Mouse (Mus musculus): ENCODE data around the gene Trmt10c. TPM values are rescaled to one million over a fixed set of nuclear protein-coding genes. Genes with fewer than 3 reads are reported as not detected.

Trmt10c gene
- polyA plus RNA-seq, 1 experiment = 6.5 TPM

DNA sequence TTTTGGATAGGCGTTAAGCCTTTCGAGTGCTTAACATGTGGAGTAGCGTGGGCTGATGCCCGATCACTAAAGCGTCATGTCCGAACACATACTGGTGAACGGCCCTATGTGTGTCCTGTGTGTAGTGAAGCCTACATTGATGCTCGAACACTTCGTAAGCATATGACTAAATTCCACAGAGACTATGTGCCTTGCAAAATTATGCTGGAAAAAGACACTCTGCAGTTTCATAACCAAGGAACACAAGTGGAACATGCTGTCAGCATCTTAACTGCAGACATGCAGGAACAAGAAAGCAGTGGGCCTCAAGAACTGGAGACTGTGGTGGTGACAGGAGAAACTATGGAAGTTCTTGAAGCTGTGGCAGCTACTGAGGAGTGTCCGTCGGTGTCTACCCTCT lies 30.8 kb downstream of the Trmt10c start:
- Histone ChIP-seq H3K27me3 (ENCODE audit: control insufficient read depth, insufficient read depth, low read length) (no peaks in the 10 kb centered on the region), H3K4me3 (ENCODE audit: control insufficient read depth, insufficient read depth, low read length) (no peak overlapping the region), H3K4me1 (replicated peaks; ENCODE audit: control insufficient read depth, insufficient read depth, low read length) (no peaks in the 10 kb centered on the region), H3K27ac (ENCODE audit: control insufficient read depth, insufficient read depth, low read length) (no peak overlapping the region), H3K36me3 (ENCODE audit: control insufficient read depth, insufficient read depth, low read length) (peaks cover 41% of the 10 kb centered on the region)
- TF ChIP-seq POLR2A (IDR thresholded peaks at IDR 0.05; ENCODE audit: control insufficient read depth, extremely low read depth, insufficient read depth, low read length, poor library complexity) (no peak), CTCF (IDR thresholded peaks at IDR 0.05; ENCODE audit: borderline replicate concordance, control insufficient read depth, extremely low read depth, insufficient read depth, low read length, poor library complexity) (no peak)
- 98% methylated on average over 11 of the region's 11 CpGs for whole genome bisulfite sequencing
- no peak for DNase-seq

DNA sequence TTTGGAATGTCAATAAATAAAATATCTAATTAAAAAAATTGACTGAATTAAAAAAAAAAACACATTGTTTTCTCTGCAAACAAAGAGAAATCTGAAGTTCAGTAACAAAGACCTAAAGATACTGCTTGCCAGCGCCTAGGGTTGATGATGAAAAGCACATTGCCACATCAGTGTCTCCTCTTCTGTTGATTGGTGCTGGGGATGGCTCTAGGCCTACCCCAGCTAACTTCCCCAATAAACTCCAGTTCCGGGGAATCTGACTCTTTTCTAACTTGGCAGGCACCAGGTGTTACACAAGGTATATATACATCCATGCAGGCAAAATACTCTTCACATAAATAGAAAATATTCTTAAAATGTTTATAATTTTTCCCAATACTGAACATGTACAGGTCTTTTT lies 43.4 kb downstream of the Trmt10c start:
- no peak overlapping the region for H3K27ac ChIP-seq (ENCODE audit: control insufficient read depth, insufficient read depth, low read length)
- no peak for TF ChIP-seq CTCF (IDR thresholded peaks at IDR 0.05; ENCODE audit: borderline replicate concordance, control insufficient read depth, extremely low read depth, insufficient read depth, low read length, poor library complexity)
- TF ChIP-seq POLR2A (IDR thresholded peaks at IDR 0.05; ENCODE audit: control insufficient read depth, extremely low read depth, insufficient read depth, low read length, poor library complexity) = no peak

DNA sequence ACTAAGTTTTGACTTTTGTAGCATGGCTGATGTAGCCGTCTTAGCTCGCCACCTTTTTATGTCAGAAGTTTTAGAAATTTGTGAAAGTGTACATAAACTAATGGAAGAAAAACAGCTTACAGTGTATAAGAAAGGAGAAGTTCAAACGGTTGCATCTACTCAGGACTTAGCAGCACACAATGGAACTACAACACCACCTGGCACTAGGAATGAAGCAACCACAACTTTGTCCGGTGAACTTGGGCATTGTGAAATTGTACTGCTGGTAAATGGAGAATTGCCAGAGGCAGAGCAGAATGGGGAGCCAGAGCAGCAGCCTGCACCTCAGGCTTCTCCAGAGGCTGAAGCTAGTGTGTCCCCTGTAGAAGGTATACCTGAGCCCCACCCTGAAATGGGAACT lies 47.3 kb downstream of the Trmt10c start:
- DNase-seq = no peak
- no peaks in the 10 kb centered on the region for H3K27me3 ChIP-seq (ENCODE audit: control insufficient read depth, insufficient read depth, low read length)
- no peak overlapping the region for H3K4me3 ChIP-seq (ENCODE audit: control insufficient read depth, insufficient read depth, low read length)
- peaks cover 27% of the 10 kb centered on the region for H3K36me3 ChIP-seq (ENCODE audit: control insufficient read depth, insufficient read depth, low read length)
- TF ChIP-seq POLR2A (IDR thresholded peaks at IDR 0.05; ENCODE audit: control insufficient read depth, extremely low read depth, insufficient read depth, low read length, poor library complexity) (no peak), CTCF (IDR thresholded peaks at IDR 0.05; ENCODE audit: borderline replicate concordance, control insufficient read depth, extremely low read depth, insufficient read depth, low read length, poor library complexity) (no peak)
- no peaks in the 10 kb centered on the region for H3K4me1 ChIP-seq (replicated peaks; ENCODE audit: control insufficient read depth, insufficient read depth, low read length)
- no peak overlapping the region for H3K27ac ChIP-seq (ENCODE audit: control insufficient read depth, insufficient read depth, low read length)
- WGBS = 88% methylated on average over 4 of the region's 4 CpGs

More for the DNA sequence above, 43.4 kb downstream of the Trmt10c start:
- no peak for DNase-seq
- Histone ChIP-seq H3K27me3 (ENCODE audit: control insufficient read depth, insufficient read depth, low read length) (no peaks in the 10 kb centered on the region), H3K4me3 (ENCODE audit: control insufficient read depth, insufficient read depth, low read length) (no peak overlapping the region), H3K36me3 (ENCODE audit: control insufficient read depth, insufficient read depth, low read length) (peaks cover 41% of the 10 kb centered on the region), H3K4me1 (replicated peaks; ENCODE audit: control insufficient read depth, insufficient read depth, low read length) (no peaks in the 10 kb centered on the region)
- 95% methylated on average over 2 of the region's 2 CpGs for WGBS

DNA sequence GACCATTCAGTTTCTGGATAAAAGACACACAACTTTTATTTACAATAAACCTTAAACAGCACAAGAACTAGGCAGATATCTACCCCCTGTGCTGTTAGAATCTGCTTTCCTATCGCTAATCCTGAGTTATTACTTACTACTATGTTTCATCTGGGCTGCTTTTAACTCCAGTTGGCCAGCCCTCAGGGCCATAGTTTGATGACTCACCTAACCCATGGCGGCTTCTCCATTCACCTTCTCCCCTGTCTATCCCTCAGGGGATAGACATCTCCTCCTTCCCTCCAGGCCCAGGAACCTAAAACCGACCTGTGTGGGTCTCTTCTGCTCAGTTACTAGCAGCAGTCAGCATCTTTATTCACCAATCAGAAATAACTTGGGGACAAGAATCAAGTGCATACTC lies 51.6 kb downstream of the Trmt10c start:
- DNase-seq = no peak
- Histone ChIP-seq H3K4me1 (replicated peaks; ENCODE audit: control insufficient read depth, insufficient read depth, low read length) (no peaks in the 10 kb centered on the region), H3K4me3 (ENCODE audit: control insufficient read depth, insufficient read depth, low read length) (no peak overlapping the region), H3K36me3 (ENCODE audit: control insufficient read depth, insufficient read depth, low read length) (peaks cover 21% of the 10 kb centered on the region), H3K27me3 (ENCODE audit: control insufficient read depth, insufficient read depth, low read length) (no peaks in the 10 kb centered on the region), H3K27ac (ENCODE audit: control insufficient read depth, insufficient read depth, low read length) (no peak overlapping the region)
- WGBS = 98% methylated on average over 3 of the region's 3 CpGs
- TF ChIP-seq POLR2A (IDR thresholded peaks at IDR 0.05; ENCODE audit: control insufficient read depth, extremely low read depth, insufficient read depth, low read length, poor library complexity) (no peak), CTCF (IDR thresholded peaks at IDR 0.05; ENCODE audit: borderline replicate concordance, control insufficient read depth, extremely low read depth, insufficient read depth, low read length, poor library complexity) (no peak)

Other genes starting within 250 kb of the Trmt10c start
- 21.1 and 21.3 TPM in 2 replicates for gene Nfkbiz, start 198.9 kb downstream of the Trmt10c start, polyA plus RNA-seq (2012; rRNA removed)
- 5.2 and 6.0 TPM in 2 replicates for gene Nxpe3, start 142.5 kb downstream of the Trmt10c start, polyA plus RNA-seq (2012; rRNA removed)
- gene Cep97, start 103.0 kb downstream of the Trmt10c start, polyA plus RNA-seq (2012; rRNA removed) = 17.4 and 19.3 TPM in 2 replicates
- 151 and 184 TPM in 2 replicates for gene Rpl24, start 71.5 kb downstream of the Trmt10c start, polyA plus RNA-seq (2012; rRNA removed)
- 6.1 and 7.1 TPM in 2 replicates for gene Zbtb11, start 63.9 kb downstream of the Trmt10c start, polyA plus RNA-seq (2012; rRNA removed)
- 17.0 and 18.9 TPM in 2 replicates for gene Pcnp, start 8.1 kb downstream of the Trmt10c start, polyA plus RNA-seq (2012; rRNA removed)
- 11.2 and 14.1 TPM in 2 replicates for gene Senp7, start 10.5 kb upstream of the Trmt10c start, polyA plus RNA-seq (2012; rRNA removed)
- gene Impg2, start 166.5 kb upstream of the Trmt10c start, polyA plus RNA-seq (2012; rRNA removed) = 0.24 and 0.28 TPM in 2 replicates